Mouse (Mus musculus): ENCODE results near the gene Papln. TPM values are rescaled to one million over a fixed set of nuclear protein-coding genes. Genes with fewer than 3 reads are reported as not detected.

Gene Papln
- total and polyA plus RNA-seq, 3 experiments, result 0.04 to 0.07 TPM; not detected in 1

GRCm38 (mm10) chr12:83803641-83804040, 40.2 kb downstream of the Papln start:
- Histone ChIP-seq H3K4me3 (ENCODE audit: control insufficient read depth in 1 of 2, insufficient read depth in 1 of 2, low read depth in 2 of 2, low read length in 2 of 2) (no peak overlapping the region), H3K79me2 (ENCODE audit: control insufficient read depth, insufficient read depth, low read length, poor library complexity) (no peaks in the 10 kb centered on the region), H3K27me3 (ENCODE audit: control insufficient read depth in 1 of 2, insufficient read depth in 2 of 2, low read length in 2 of 2) (no peaks in the 10 kb centered on the region), H3K36me3 (ENCODE audit: control insufficient read depth in 1 of 2, insufficient read depth in 2 of 2, low read length in 2 of 2) (peaks cover 5 to 10% of the 10 kb centered on the region in 2 experiments; a peak in 3 of 4 replicates), H3K9ac (ENCODE audit: control insufficient read depth, low read depth, low read length, poor library complexity, severe bottlenecking) (no peak overlapping the region), H3K4me1 (ENCODE audit: control insufficient read depth in 1 of 2, insufficient read depth in 2 of 2, low read length in 2 of 2) (peaks cover 3 to 4% of the 10 kb centered on the region in 2 experiments; a peak in 2 of 4 replicates), H3K27ac (ENCODE audit: control insufficient read depth, low read depth, low read length) (no peak overlapping the region), H3K9me3 (replicated peaks; ENCODE audit: insufficient read depth, low read length) (no peaks in the 10 kb centered on the region)
- DNase-seq (ENCODE audit: low read depth, low spot score), result no peak
- TF ChIP-seq RCOR1 (IDR thresholded peaks at IDR 0.05; ENCODE audit: low read depth, low read length), result no peak

- Histone ChIP-seq H3K79me2 (ENCODE audit: control insufficient read depth, insufficient read depth, low read length, poor library complexity) (no peaks in the 10 kb centered on the region), H3K27ac (ENCODE audit: control insufficient read depth, low read depth, low read length) (no peak overlapping the region), H3K4me3 (ENCODE audit: control insufficient read depth in 1 of 2, insufficient read depth in 1 of 2, low read depth in 2 of 2, low read length in 2 of 2) (no peak overlapping the region), H3K4me1 (ENCODE audit: control insufficient read depth in 1 of 2, insufficient read depth in 2 of 2, low read length in 2 of 2) (peaks cover 8 to 12% of the 10 kb centered on the region in 2 experiments; a peak in 3 of 4 replicates), H3K9ac (ENCODE audit: control insufficient read depth, low read depth, low read length, poor library complexity, severe bottlenecking) (no peak overlapping the region), H3K36me3 (ENCODE audit: control insufficient read depth in 1 of 2, insufficient read depth in 2 of 2, low read length in 2 of 2) (peaks cover 2 to 13% of the 10 kb centered on the region in 2 experiments), H3K27me3 (ENCODE audit: control insufficient read depth in 1 of 2, insufficient read depth in 2 of 2, low read length in 2 of 2) (no peaks in the 10 kb centered on the region), H3K9me3 (replicated peaks; ENCODE audit: insufficient read depth, low read length) (no peaks in the 10 kb centered on the region)
- TF ChIP-seq JUND (IDR thresholded peaks at IDR 0.05; ENCODE audit: low read depth, low read length) (no peak), GABPA (IDR thresholded peaks at IDR 0.05; ENCODE audit: low read depth, low read length) (peak; percentile 74; the same call in 1 of the 2 replicates), NRF1 (IDR thresholded peaks at IDR 0.05; ENCODE audit: insufficient read depth, low read depth, low read length, poor library complexity, severe bottlenecking) (no peak), ZMIZ1 (IDR thresholded peaks at IDR 0.05; ENCODE audit: low read depth, low read length) (no peak), HCFC1 (IDR thresholded peaks at IDR 0.05; ENCODE audit: low read depth, low read length) (no peak), MYC (IDR thresholded peaks at IDR 0.05; ENCODE audit: low read depth, low read length) (no peak), TBP (IDR thresholded peaks at IDR 0.05; ENCODE audit: low read depth, low read length) (no peak), MAFK (IDR thresholded peaks at IDR 0.05; ENCODE audit: borderline replicate concordance, low read depth, low read length) (0 out of 2 replicates have a peak, but pooled peaks have one; percentile 28), MAZ (IDR thresholded peaks at IDR 0.05; ENCODE audit: low read depth, low read length) (no peak), POLR2AphosphoS5 (IDR thresholded peaks at IDR 0.05; ENCODE audit: borderline replicate concordance, low read depth, low read length) (no peak), ZNF384 (IDR thresholded peaks at IDR 0.05; ENCODE audit: low read depth, low read length) (peak; percentile 91)
- peak; percentile 23 for DNase-seq (ENCODE audit: low read depth, low spot score)
Observed at GRCm38 (mm10) chr12:83811901-83812300, 48.5 kb downstream of the Papln start.

GRCm38 (mm10) chr12:83816616-83817015, 53.2 kb downstream of the Papln start:
- no peak overlapping the region for H3K4me3 ChIP-seq (ENCODE audit: control insufficient read depth in 1 of 2, insufficient read depth in 1 of 2, low read depth in 2 of 2, low read length in 2 of 2)
- H3K79me2 ChIP-seq (ENCODE audit: control insufficient read depth, insufficient read depth, low read length, poor library complexity), result no peaks in the 10 kb centered on the region
- H3K36me3 ChIP-seq (ENCODE audit: control insufficient read depth in 1 of 2, insufficient read depth in 2 of 2, low read length in 2 of 2), result peaks cover 2 to 12% of the 10 kb centered on the region in 2 experiments; a peak in 3 of 4 replicates
- no peak overlapping the region for H3K27ac ChIP-seq (ENCODE audit: control insufficient read depth, low read depth, low read length)
- H3K9ac ChIP-seq (ENCODE audit: control insufficient read depth, low read depth, low read length, poor library complexity, severe bottlenecking), result no peak overlapping the region
- DNase-seq (ENCODE audit: low read depth, low spot score), result no peak
- no peak for TF ChIP-seq MYC (IDR thresholded peaks at IDR 0.05; ENCODE audit: low read depth, low read length)
- no peak for TF ChIP-seq ZC3H11A (IDR thresholded peaks at IDR 0.05; ENCODE audit: low read depth, low read length)
- TF ChIP-seq TAL1 (IDR thresholded peaks at IDR 0.05; ENCODE audit: low read length), result no peak
- no peak for TF ChIP-seq MYB (IDR thresholded peaks at IDR 0.05; ENCODE audit: low read depth, low read length)
- no peak for TF ChIP-seq RCOR1 (IDR thresholded peaks at IDR 0.05; ENCODE audit: low read depth, low read length)
- no peak for TF ChIP-seq E2F4 (IDR thresholded peaks at IDR 0.05; ENCODE audit: borderline replicate concordance, low read depth, low read length)
- TF ChIP-seq POLR2A (IDR thresholded peaks at IDR 0.05; ENCODE audit: control insufficient read depth in 1 of 2, insufficient read depth in 1 of 2, low read depth in 1 of 2, low read length in 2 of 2, poor library complexity in 1 of 2), result no peak
- TF ChIP-seq NELFE (IDR thresholded peaks at IDR 0.05; ENCODE audit: low read depth, low read length), result no peak
- no peak for TF ChIP-seq KAT2A (conservative IDR thresholded peaks at IDR 0.05; ENCODE audit: low read depth, low read length)
- TF ChIP-seq MEF2A (IDR thresholded peaks at IDR 0.05; ENCODE audit: extremely low read depth, insufficient replicate concordance, low read depth, low read length, poor library complexity, severe bottlenecking), result no peak
- no peak for TF ChIP-seq JUND (IDR thresholded peaks at IDR 0.05; ENCODE audit: low read depth, low read length)
- TF ChIP-seq CTCF (IDR thresholded peaks at IDR 0.05 in 2 of 3, conservative IDR thresholded peaks at IDR 0.05 in 1 of 3; ENCODE audit: control insufficient read depth in 1 of 3, insufficient read depth in 1 of 3, low read depth in 2 of 3, low read length in 3 of 3, poor library complexity in 1 of 3, severe bottlenecking in 1 of 3), result no peak
- H3K27me3 ChIP-seq (ENCODE audit: control insufficient read depth in 1 of 2, insufficient read depth in 2 of 2, low read length in 2 of 2), result no peaks in the 10 kb centered on the region
- peaks cover 8 to 12% of the 10 kb centered on the region in 2 experiments; a peak in 3 of 4 replicates for H3K4me1 ChIP-seq (ENCODE audit: control insufficient read depth in 1 of 2, insufficient read depth in 2 of 2, low read length in 2 of 2)
- H3K9me3 ChIP-seq (replicated peaks; ENCODE audit: insufficient read depth, low read length), result no peaks in the 10 kb centered on the region

Data from MEL (cell line).